Mouse (Mus musculus): ENCODE measurements around the gene Olfr202. TPM values are rescaled to one million over a fixed set of nuclear protein-coding genes. Genes with fewer than 3 reads are reported as not detected.
"Not testable (repeated sequence)": the region's sequence is repeated elsewhere in the genome, so short reads cannot be mapped to it uniquely, and the experiment has no call there.

Gene Olfr202
- not detected in 2 replicates for polyA plus RNA-seq (2012; rRNA removed)

DNA sequence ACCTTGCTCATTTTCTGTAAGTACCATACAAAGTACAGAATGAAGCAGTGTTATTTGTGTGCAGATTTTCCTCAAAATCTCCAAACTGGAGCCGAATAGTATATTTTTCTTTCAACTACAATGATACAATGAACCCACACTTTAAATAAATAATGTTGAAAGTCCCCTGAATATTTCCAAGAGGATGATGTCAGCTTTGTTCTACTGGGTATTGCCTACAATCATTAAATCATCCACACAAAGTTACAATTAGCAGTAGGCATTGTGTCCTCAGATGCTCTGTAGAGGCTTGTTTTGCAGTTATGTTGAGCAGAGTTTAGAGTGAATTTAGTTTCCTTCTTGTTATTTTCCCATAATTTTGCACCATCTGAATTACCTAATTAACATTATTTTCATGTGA, at the start of gene Olfr202:
Olfr202 (minus strand) TSS at position 101 of the 400 bp plus-strand sequence.
- no peak within 1 kb of the TSS for H3K4me3 ChIP-seq (ENCODE audit: control insufficient read depth, low read depth, low read length)
- no peaks in the 10 kb centered on the region for H3K27me3 ChIP-seq (ENCODE audit: control insufficient read depth, insufficient read depth, low read length)
- no peak within 1 kb of the TSS for H3K27ac ChIP-seq (ENCODE audit: control insufficient read depth, insufficient read depth, low read depth, low read length)
- no peak for TF ChIP-seq POLR2A (IDR thresholded peaks at IDR 0.05; ENCODE audit: control insufficient read depth, low read depth, low read length)
- TF ChIP-seq CTCF (IDR thresholded peaks at IDR 0.05; ENCODE audit: control insufficient read depth, insufficient read depth, insufficient replicate concordance, low read depth, low read length) = no peak
- H3K4me1 ChIP-seq (ENCODE audit: control insufficient read depth, insufficient read depth, low read length) = no peaks in the 10 kb centered on the region
- H3K36me3 ChIP-seq (ENCODE audit: control insufficient read depth, insufficient read depth, low read length) = no peaks in the 10 kb centered on the region

DNA sequence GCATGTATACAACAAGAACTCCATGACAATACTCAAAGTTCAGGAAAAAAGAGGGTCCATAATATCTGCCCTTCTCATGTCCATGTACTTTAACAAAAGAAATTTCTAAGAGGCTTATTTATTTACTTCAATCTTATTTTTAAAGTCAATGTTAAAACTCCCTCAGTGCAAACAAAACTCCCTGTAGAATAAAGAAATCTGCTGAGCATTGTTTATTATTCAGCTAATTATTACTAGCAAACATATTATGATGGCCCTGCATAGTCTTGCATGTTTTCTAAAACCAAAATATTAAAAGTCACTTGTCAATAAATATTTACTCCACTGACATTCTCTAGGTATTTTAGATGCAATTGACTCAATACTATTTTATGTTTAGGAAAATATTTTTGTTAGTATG, 44.4 kb upstream of the Olfr202 start, which contains the start of gene Olfr205:
Olfr205 (minus strand) TSS at position 101 of the 400 bp plus-strand sequence.
- no peaks in the 10 kb centered on the region for H3K4me1 ChIP-seq (ENCODE audit: control insufficient read depth, insufficient read depth, low read length)
- H3K27me3 ChIP-seq (ENCODE audit: control insufficient read depth, insufficient read depth, low read length) = no peaks in the 10 kb centered on the region
- H3K36me3 ChIP-seq (ENCODE audit: control insufficient read depth, insufficient read depth, low read length) = no peaks in the 10 kb centered on the region
- TF ChIP-seq POLR2A (IDR thresholded peaks at IDR 0.05; ENCODE audit: control insufficient read depth, low read depth, low read length) = no peak
- TF ChIP-seq CTCF (IDR thresholded peaks at IDR 0.05; ENCODE audit: control insufficient read depth, insufficient read depth, insufficient replicate concordance, low read depth, low read length) = no peak
- H3K4me3 ChIP-seq (ENCODE audit: control insufficient read depth, low read depth, low read length) = no peak within 1 kb of the TSS
- H3K27ac ChIP-seq (ENCODE audit: control insufficient read depth, insufficient read depth, low read depth, low read length) = no peak within 1 kb of the TSS

DNA sequence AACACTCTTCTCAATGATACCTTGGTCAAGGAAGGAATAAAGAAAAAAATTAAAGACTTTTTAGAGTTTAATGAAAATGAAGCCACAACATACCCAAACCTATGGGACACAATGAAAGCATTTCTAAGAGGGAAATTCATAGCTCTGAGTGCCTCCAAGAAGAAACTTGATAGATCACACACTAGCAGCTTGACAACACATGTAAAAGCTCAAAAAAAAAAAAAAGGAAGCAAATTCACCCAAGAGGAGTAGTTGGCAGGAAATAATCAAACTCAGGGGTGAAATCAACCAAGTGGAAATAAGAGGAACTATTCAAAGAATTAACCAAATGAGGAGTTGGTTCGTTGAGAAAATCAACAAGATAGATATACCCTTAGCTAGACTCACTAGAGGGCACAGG, 36.7 kb upstream of the Olfr202 start:
- H3K36me3 ChIP-seq (ENCODE audit: control insufficient read depth, insufficient read depth, low read length); H3K27me3 ChIP-seq (ENCODE audit: control insufficient read depth, insufficient read depth, low read length); H3K4me3 ChIP-seq (ENCODE audit: control insufficient read depth, low read depth, low read length); H3K27ac ChIP-seq (ENCODE audit: control insufficient read depth, insufficient read depth, low read depth, low read length); H3K4me1 ChIP-seq (ENCODE audit: control insufficient read depth, insufficient read depth, low read length): not testable (repeated sequence)

- TF ChIP-seq POLR2A (IDR thresholded peaks at IDR 0.05; ENCODE audit: control insufficient read depth, low read depth, low read length) = no peak
- no peak for TF ChIP-seq CTCF (IDR thresholded peaks at IDR 0.05; ENCODE audit: control insufficient read depth, insufficient read depth, insufficient replicate concordance, low read depth, low read length)
- no peak within 1 kb of the TSS for H3K27ac ChIP-seq (ENCODE audit: control insufficient read depth, insufficient read depth, low read depth, low read length)
- no peaks in the 10 kb centered on the region for H3K27me3 ChIP-seq (ENCODE audit: control insufficient read depth, insufficient read depth, low read length)
- H3K36me3 ChIP-seq (ENCODE audit: control insufficient read depth, insufficient read depth, low read length) = no peaks in the 10 kb centered on the region
- H3K4me3 ChIP-seq (ENCODE audit: control insufficient read depth, low read depth, low read length) = no peak within 1 kb of the TSS
- H3K4me1 ChIP-seq (ENCODE audit: control insufficient read depth, insufficient read depth, low read length) = no peaks in the 10 kb centered on the region
Observed at GRCm38 (mm10) chr16:59318148-59318547, 31.6 kb upstream of the Olfr202 start, which contains the start of gene Olfr204. TSS of gene Olfr204 (minus strand) at chr16:59318248.

DNA sequence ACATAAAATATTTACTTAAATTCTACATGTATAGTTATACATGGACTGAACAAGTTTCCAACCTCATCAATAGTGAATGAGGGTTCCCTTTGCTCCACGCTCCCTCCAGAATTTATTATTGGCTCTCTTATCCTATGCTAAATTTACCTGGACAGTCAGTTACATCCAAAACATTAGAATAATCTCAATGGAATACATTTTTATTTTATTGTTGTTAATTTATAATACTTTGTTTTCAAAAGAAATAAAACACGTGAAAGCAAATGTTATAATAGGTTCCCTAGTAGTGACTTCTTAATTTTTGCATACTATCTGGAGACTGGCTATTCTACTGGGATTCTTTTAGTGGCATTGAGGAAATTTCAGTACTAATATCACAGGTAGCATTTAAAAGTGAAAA, 12.0 kb upstream of the Olfr202 start, which contains the start of gene Olfr203:
Olfr203 (plus strand) TSS at position 301 of the 400 bp plus-strand sequence.
- no peaks in the 10 kb centered on the region for H3K27me3 ChIP-seq (ENCODE audit: control insufficient read depth, insufficient read depth, low read length)
- no peak for TF ChIP-seq CTCF (IDR thresholded peaks at IDR 0.05; ENCODE audit: control insufficient read depth, insufficient read depth, insufficient replicate concordance, low read depth, low read length)
- TF ChIP-seq POLR2A (IDR thresholded peaks at IDR 0.05; ENCODE audit: control insufficient read depth, low read depth, low read length) = no peak
- H3K4me1 ChIP-seq (ENCODE audit: control insufficient read depth, insufficient read depth, low read length) = no peaks in the 10 kb centered on the region
- no peak within 1 kb of the TSS for H3K27ac ChIP-seq (ENCODE audit: control insufficient read depth, insufficient read depth, low read depth, low read length)
- H3K4me3 ChIP-seq (ENCODE audit: control insufficient read depth, low read depth, low read length) = no peak within 1 kb of the TSS
- H3K36me3 ChIP-seq (ENCODE audit: control insufficient read depth, insufficient read depth, low read length) = no peaks in the 10 kb centered on the region

DNA sequence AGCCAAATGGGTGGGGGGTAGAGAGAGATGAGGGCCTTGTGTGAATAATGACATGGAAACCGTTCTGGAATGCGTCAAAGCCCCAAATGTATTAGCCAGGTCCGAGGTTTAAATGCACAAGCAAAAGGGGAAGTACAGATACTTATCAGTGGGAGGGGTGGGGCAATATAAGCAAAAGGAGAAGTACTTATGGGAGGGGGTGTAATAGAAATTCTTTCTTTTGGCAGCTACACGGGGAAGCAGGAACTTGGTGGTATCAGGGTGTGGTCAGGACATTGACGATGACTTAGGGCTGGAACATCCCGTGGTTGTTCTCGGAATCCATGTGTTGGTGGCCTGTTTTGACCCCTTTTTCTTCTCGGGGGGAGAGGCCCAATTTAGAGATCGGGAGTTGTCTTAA, 983 bp upstream of the Olfr202 start:
- not testable (repeated sequence) for H3K4me1 ChIP-seq (ENCODE audit: control insufficient read depth, insufficient read depth, low read length); H3K4me3 ChIP-seq (ENCODE audit: control insufficient read depth, low read depth, low read length); H3K36me3 ChIP-seq (ENCODE audit: control insufficient read depth, insufficient read depth, low read length); H3K27me3 ChIP-seq (ENCODE audit: control insufficient read depth, insufficient read depth, low read length); H3K27ac ChIP-seq (ENCODE audit: control insufficient read depth, insufficient read depth, low read depth, low read length)

GRCm38 (mm10) chr16:59283476-59283875, 3.1 kb downstream of the Olfr202 start:
- no peaks in the 10 kb centered on the region for H3K27me3 ChIP-seq (ENCODE audit: control insufficient read depth, insufficient read depth, low read length)
- H3K4me1 ChIP-seq (ENCODE audit: control insufficient read depth, insufficient read depth, low read length) = no peaks in the 10 kb centered on the region
- H3K27ac ChIP-seq (ENCODE audit: control insufficient read depth, insufficient read depth, low read depth, low read length) = no peak overlapping the region
- TF ChIP-seq CTCF (IDR thresholded peaks at IDR 0.05; ENCODE audit: control insufficient read depth, insufficient read depth, insufficient replicate concordance, low read depth, low read length) (no peak), POLR2A (IDR thresholded peaks at IDR 0.05; ENCODE audit: control insufficient read depth, low read depth, low read length) (no peak)
- H3K4me3 ChIP-seq (ENCODE audit: control insufficient read depth, low read depth, low read length) = no peak overlapping the region
- H3K36me3 ChIP-seq (ENCODE audit: control insufficient read depth, insufficient read depth, low read length) = no peaks in the 10 kb centered on the region

DNA sequence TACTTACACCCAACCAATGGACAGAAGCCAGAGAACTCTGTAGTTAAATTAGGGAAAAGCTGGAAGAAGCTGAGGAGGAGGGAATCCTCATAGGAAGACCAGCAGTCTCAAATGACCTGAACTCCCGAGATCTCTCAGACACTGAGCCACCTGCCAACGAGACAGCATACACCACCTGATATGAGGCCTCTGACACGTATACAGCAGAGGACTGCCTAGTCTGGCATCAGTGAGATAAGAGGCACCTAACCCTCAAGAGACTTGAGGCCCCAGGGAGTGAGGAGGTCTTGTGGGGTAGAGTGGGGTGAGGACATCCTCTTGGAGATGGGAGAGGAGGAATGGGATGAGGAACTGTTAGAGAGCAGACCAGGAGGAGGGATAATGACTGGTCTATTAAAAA, 6.1 kb downstream of the Olfr202 start:
- H3K4me3 ChIP-seq (ENCODE audit: control insufficient read depth, low read depth, low read length) = no peak overlapping the region
- H3K36me3 ChIP-seq (ENCODE audit: control insufficient read depth, insufficient read depth, low read length) = no peaks in the 10 kb centered on the region
- H3K27me3 ChIP-seq (ENCODE audit: control insufficient read depth, insufficient read depth, low read length) = no peaks in the 10 kb centered on the region
- TF ChIP-seq CTCF (IDR thresholded peaks at IDR 0.05; ENCODE audit: control insufficient read depth, insufficient read depth, insufficient replicate concordance, low read depth, low read length) (no peak), POLR2A (IDR thresholded peaks at IDR 0.05; ENCODE audit: control insufficient read depth, low read depth, low read length) (no peak)
- no peaks in the 10 kb centered on the region for H3K4me1 ChIP-seq (ENCODE audit: control insufficient read depth, insufficient read depth, low read length)
- no peak overlapping the region for H3K27ac ChIP-seq (ENCODE audit: control insufficient read depth, insufficient read depth, low read depth, low read length)

DNA sequence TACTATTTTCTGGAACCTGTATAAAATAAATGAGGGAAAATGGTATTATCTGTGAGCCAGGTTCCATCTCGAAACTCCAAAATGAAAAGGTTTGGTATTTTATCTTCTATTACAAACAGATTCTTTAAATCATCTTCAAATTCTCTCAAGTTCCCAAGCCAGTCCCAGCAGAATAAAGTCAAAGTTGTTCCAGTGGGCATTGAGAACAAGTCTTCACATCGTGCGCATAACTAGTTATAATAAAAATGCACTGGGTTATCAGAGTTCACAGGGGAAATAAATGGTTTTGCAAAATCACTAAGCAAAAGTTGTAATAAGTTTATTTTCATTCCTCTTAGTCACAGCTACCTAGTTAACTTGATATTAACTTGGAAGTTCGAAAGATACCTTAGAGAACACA, 14.1 kb downstream of the Olfr202 start, which contains the start of gene Olfr201:
Olfr201 (minus strand) TSS at position 101 of the 400 bp plus-strand sequence.
- not testable (repeated sequence) for H3K36me3 ChIP-seq (ENCODE audit: control insufficient read depth, insufficient read depth, low read length); H3K27ac ChIP-seq (ENCODE audit: control insufficient read depth, insufficient read depth, low read depth, low read length); H3K27me3 ChIP-seq (ENCODE audit: control insufficient read depth, insufficient read depth, low read length); H3K4me3 ChIP-seq (ENCODE audit: control insufficient read depth, low read depth, low read length); H3K4me1 ChIP-seq (ENCODE audit: control insufficient read depth, insufficient read depth, low read length)

- not testable (repeated sequence) for H3K4me1 ChIP-seq (ENCODE audit: control insufficient read depth, insufficient read depth, low read length); H3K36me3 ChIP-seq (ENCODE audit: control insufficient read depth, insufficient read depth, low read length); H3K27me3 ChIP-seq (ENCODE audit: control insufficient read depth, insufficient read depth, low read length); H3K4me3 ChIP-seq (ENCODE audit: control insufficient read depth, low read depth, low read length); H3K27ac ChIP-seq (ENCODE audit: control insufficient read depth, insufficient read depth, low read depth, low read length)
Observed at GRCm38 (mm10) chr16:59269097-59269496, 17.5 kb downstream of the Olfr202 start.

All from testis, adult 2 months (tissue).